Mouse (Mus musculus) layer of hippocampus, adult 11-12 months (tissue): Measurements from ENCODE around the gene Gm5622.
A peak's percentile ranks its signal among the peaks of the same experiment; 100 is the strongest.
"Not testable (repeated sequence)": the region's sequence is repeated elsewhere in the genome, so short reads cannot be mapped to it uniquely, and the experiment has no call there.

Experiments
- DNase-seq: peaks from one replicate; pipeline ENCODE4 v3.0.0; 2022; ENCODE audit warnings: low spot score

Gm5622 gene

DNA sequence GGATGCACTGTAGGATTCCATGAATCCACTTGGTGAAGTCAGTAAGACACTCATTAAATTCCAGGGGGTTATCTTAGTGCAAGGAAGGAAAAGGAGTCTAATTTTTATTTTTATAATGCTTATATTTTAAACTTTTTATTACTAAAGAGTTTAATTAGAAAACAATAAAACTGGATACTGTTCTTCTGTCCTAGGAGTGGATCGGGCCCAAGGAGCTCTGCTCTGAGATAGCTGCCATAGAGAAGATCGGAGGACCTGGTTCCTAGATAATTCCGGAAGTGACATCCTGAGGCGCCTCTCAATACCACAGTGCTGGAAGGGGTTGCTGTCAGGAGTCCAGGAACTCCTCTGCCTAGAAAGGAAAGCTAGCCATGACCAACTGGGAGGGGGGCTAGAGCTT is at the start of gene Gm5622:
Gm5622 (plus strand) TSS at position 301 of the 400 bp plus-strand sequence.
- DNase-seq: no peak

- DNase-seq: no peak
Observed at GRCm38 (mm10) chr14:51507416-51507815, 45.2 kb upstream of the Gm5622 start.

GRCm38 (mm10) chr14:51573963-51574362 is 21.4 kb downstream of the Gm5622 start, which contains the start of gene Gm17175:
Gm17175 (minus strand) TSS chr14:51574063.
- not testable (repeated sequence) for DNase-seq

- not testable (repeated sequence) for DNase-seq
Observed at GRCm38 (mm10) chr14:51592039-51592438, 39.4 kb downstream of the Gm5622 start, which contains the start of gene Gm17174. Gm17174 (minus strand) TSS chr14:51592139.

GRCm38 (mm10) chr14:51611210-51611609 is 58.6 kb downstream of the Gm5622 start, which contains the start of gene Gm17078:
Gm17078 (minus strand) TSS chr14:51611310.
- no peak for DNase-seq

- peak; percentile 15 for DNase-seq
Observed at GRCm38 (mm10) chr14:51632426-51632825, 79.8 kb downstream of the Gm5622 start.

DNA sequence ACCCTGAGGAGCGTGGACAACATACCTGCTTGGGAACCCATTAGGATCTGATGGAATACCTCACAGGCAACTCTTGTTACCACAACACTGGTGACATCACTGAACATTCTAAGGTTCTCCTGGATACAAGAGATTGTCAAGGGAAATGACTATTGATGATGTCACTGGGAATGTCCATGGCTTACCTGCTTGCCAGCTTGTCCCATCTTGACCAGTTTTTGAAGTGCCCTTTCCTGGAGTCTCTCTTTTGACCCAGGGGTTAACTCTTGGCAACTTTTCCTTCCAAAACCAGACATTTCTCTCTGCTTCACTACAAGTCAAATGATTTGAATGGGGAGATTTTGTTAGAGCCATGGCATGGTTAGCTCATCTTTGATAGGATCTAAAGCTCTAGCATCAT is 83.0 kb downstream of the Gm5622 start, which contains the start of gene Gm4181:
Gm4181 (minus strand) TSS at position 101 of the 400 bp plus-strand sequence.
- DNase-seq: not testable (repeated sequence)

- no peak for DNase-seq
Observed at GRCm38 (mm10) chr14:51677269-51677668, 124.7 kb downstream of the Gm5622 start.

- DNase-seq: not testable (repeated sequence)
Observed at GRCm38 (mm10) chr14:51695368-51695767, 142.8 kb downstream of the Gm5622 start, which contains the start of gene Gm17079. Gm17079 (minus strand) TSS chr14:51695468.
